Mouse (Mus musculus): ENCODE measurements around the gene Hivep3. TPM values are rescaled to one million over a fixed set of nuclear protein-coding genes. Genes with fewer than 3 reads are reported as not detected.

Gene Hivep3
- polyA plus RNA-seq, 1 experiment from 2014 or later, result 3.2 TPM

GRCm38 (mm10) chr4:119975242-119975641 is 241.7 kb downstream of the Hivep3 start:
- H3K4me1 ChIP-seq, result peaks cover 36% of the 10 kb centered on the region
- WGBS, result 83% methylated on average over 10 of the region's 10 CpGs
- no peaks in the 10 kb centered on the region for H3K36me3 ChIP-seq
- H3K27me3 ChIP-seq (ENCODE audit: insufficient read depth, poor library complexity, severe bottlenecking), result peaks cover 39% of the 10 kb centered on the region
- H3K9me3 ChIP-seq, result no peaks in the 10 kb centered on the region
- no peak overlapping the region for H3K27ac ChIP-seq
- DNase-seq (ENCODE audit: low spot score), result no peak
- no peak overlapping the region for H3K4me3 ChIP-seq

- Histone ChIP-seq H3K4me3 (no peak overlapping the region), H3K27ac (no peak overlapping the region), H3K9me3 (no peaks in the 10 kb centered on the region), H3K36me3 (no peaks in the 10 kb centered on the region), H3K4me1 (peaks cover 38% of the 10 kb centered on the region), H3K27me3 (ENCODE audit: insufficient read depth, poor library complexity, severe bottlenecking) (peaks cover 39% of the 10 kb centered on the region)
- DNase-seq (ENCODE audit: low spot score), result no peak
- WGBS, result 67% methylated on average over 12 of the region's 12 CpGs
These were observed 242.2 kb downstream of the Hivep3 start for GRCm38 (mm10) chr4:119975822-119976221.

GRCm38 (mm10) chr4:119976428-119977168 is 243.0 kb downstream of the Hivep3 start:
- no peaks in the 10 kb centered on the region for H3K36me3 ChIP-seq
- H3K4me3 ChIP-seq, result no peak overlapping the region
- DNase-seq (ENCODE audit: low spot score), result no peak
- H3K4me1 ChIP-seq, result peaks cover 46% of the 10 kb centered on the region
- H3K9me3 ChIP-seq, result no peaks in the 10 kb centered on the region
- H3K27ac ChIP-seq, result 0 out of 2 replicates have a peak overlapping the region, but pooled peaks have one; percentile 13
- WGBS, result 34% methylated on average over 3 of the region's 3 CpGs
- peaks cover 35% of the 10 kb centered on the region for H3K27me3 ChIP-seq (ENCODE audit: insufficient read depth, poor library complexity, severe bottlenecking)

- Histone ChIP-seq H3K36me3 (no peaks in the 10 kb centered on the region), H3K27me3 (ENCODE audit: insufficient read depth, poor library complexity, severe bottlenecking) (peaks cover 31% of the 10 kb centered on the region), H3K9me3 (no peaks in the 10 kb centered on the region), H3K27ac (no peak overlapping the region), H3K4me1 (peaks cover 48% of the 10 kb centered on the region), H3K4me3 (no peak overlapping the region)
- WGBS, result 78% methylated on average over 7 of the region's 7 CpGs
- no peak for DNase-seq (ENCODE audit: low spot score)
These were observed 244.4 kb downstream of the Hivep3 start for GRCm38 (mm10) chr4:119977817-119978491.

GRCm38 (mm10) chr4:119979238-119979829 is 245.8 kb downstream of the Hivep3 start:
- no peaks in the 10 kb centered on the region for H3K9me3 ChIP-seq

GRCm38 (mm10) chr4:119979918-119980317 is 246.3 kb downstream of the Hivep3 start:
- no peak for DNase-seq (ENCODE audit: low spot score)
- WGBS, result 66% methylated on average over 2 of the region's 2 CpGs
- Histone ChIP-seq H3K4me3 (no peak overlapping the region), H3K36me3 (no peaks in the 10 kb centered on the region), H3K9me3 (no peaks in the 10 kb centered on the region), H3K27ac (no peak overlapping the region), H3K4me1 (peaks cover 39% of the 10 kb centered on the region), H3K27me3 (ENCODE audit: insufficient read depth, poor library complexity, severe bottlenecking) (peaks cover 18% of the 10 kb centered on the region)

More at GRCm38 (mm10) chr4:119979238-119979829, 245.8 kb downstream of the Hivep3 start:
- H3K4me3 ChIP-seq, result no peak overlapping the region
- WGBS, result 70% methylated on average over 5 of the region's 5 CpGs
- no peaks in the 10 kb centered on the region for H3K36me3 ChIP-seq
- H3K4me1 ChIP-seq, result peaks cover 44% of the 10 kb centered on the region
- peaks cover 24% of the 10 kb centered on the region for H3K27me3 ChIP-seq (ENCODE audit: insufficient read depth, poor library complexity, severe bottlenecking)
- no peak overlapping the region for H3K27ac ChIP-seq
- no peak for DNase-seq (ENCODE audit: low spot score)

- DNase-seq (ENCODE audit: low spot score), result no peak
- Histone ChIP-seq H3K36me3 (no peaks in the 10 kb centered on the region), H3K4me1 (peaks cover 32% of the 10 kb centered on the region), H3K4me3 (no peak overlapping the region), H3K27ac (peak overlapping the region; percentile 16; the same call in 1 of the 2 replicates), H3K9me3 (no peaks in the 10 kb centered on the region), H3K27me3 (ENCODE audit: insufficient read depth, poor library complexity, severe bottlenecking) (peaks cover 9% of the 10 kb centered on the region; the same call in 1 of the 2 replicates)
- 71% methylated on average over 12 of the region's 12 CpGs for WGBS
These were observed 247.6 kb downstream of the Hivep3 start for GRCm38 (mm10) chr4:119981047-119981720.

GRCm38 (mm10) chr4:119986065-119986464 is 252.5 kb downstream of the Hivep3 start:
- H3K4me1 ChIP-seq, result peaks cover 44% of the 10 kb centered on the region
- no peaks in the 10 kb centered on the region for H3K36me3 ChIP-seq
- no peak for DNase-seq (ENCODE audit: low spot score)
- H3K4me3 ChIP-seq, result no peak overlapping the region
- WGBS, result 76% methylated on average over 5 of the region's 5 CpGs
- H3K27ac ChIP-seq, result no peak overlapping the region
- H3K9me3 ChIP-seq, result no peaks in the 10 kb centered on the region
- H3K27me3 ChIP-seq (ENCODE audit: insufficient read depth, poor library complexity, severe bottlenecking), result peaks cover 21% of the 10 kb centered on the region; the same call in 1 of the 2 replicates

GRCm38 (mm10) chr4:119986580-119987291 is 253.2 kb downstream of the Hivep3 start:
- no peaks in the 10 kb centered on the region for H3K9me3 ChIP-seq
- H3K36me3 ChIP-seq, result no peaks in the 10 kb centered on the region
- no peak for DNase-seq (ENCODE audit: low spot score)
- H3K27me3 ChIP-seq (ENCODE audit: insufficient read depth, poor library complexity, severe bottlenecking), result peaks cover 23% of the 10 kb centered on the region; the same call in 1 of the 2 replicates
- H3K4me3 ChIP-seq, result no peak overlapping the region
- peaks cover 43% of the 10 kb centered on the region for H3K4me1 ChIP-seq
- 49% methylated on average over 5 of the region's 5 CpGs for WGBS
- H3K27ac ChIP-seq, result no peak overlapping the region

GRCm38 (mm10) chr4:119987376-119988087 is 253.9 kb downstream of the Hivep3 start:
- WGBS, result 50% methylated on average over 4 of the region's 4 CpGs

GRCm38 (mm10) chr4:119989031-119989693 is 255.6 kb downstream of the Hivep3 start:
- H3K36me3 ChIP-seq, result no peaks in the 10 kb centered on the region
- no peak overlapping the region for H3K27ac ChIP-seq
- H3K9me3 ChIP-seq, result no peaks in the 10 kb centered on the region
- peaks cover 43% of the 10 kb centered on the region for H3K4me1 ChIP-seq
- WGBS, result 67% methylated on average over 3 of the region's 3 CpGs
- DNase-seq (ENCODE audit: low spot score), result no peak
- peaks cover 23% of the 10 kb centered on the region; the same call in 1 of the 2 replicates for H3K27me3 ChIP-seq (ENCODE audit: insufficient read depth, poor library complexity, severe bottlenecking)
- no peak overlapping the region for H3K4me3 ChIP-seq

More at GRCm38 (mm10) chr4:119987376-119988087, 253.9 kb downstream of the Hivep3 start:
- DNase-seq (ENCODE audit: low spot score), result no peak
- no peaks in the 10 kb centered on the region for H3K36me3 ChIP-seq
- H3K4me3 ChIP-seq, result no peak overlapping the region
- H3K27ac ChIP-seq, result peak overlapping the region; percentile 29; the same call in 1 of the 2 replicates
- peaks cover 23% of the 10 kb centered on the region; the same call in 1 of the 2 replicates for H3K27me3 ChIP-seq (ENCODE audit: insufficient read depth, poor library complexity, severe bottlenecking)
- H3K9me3 ChIP-seq, result no peaks in the 10 kb centered on the region
- H3K4me1 ChIP-seq, result peaks cover 50% of the 10 kb centered on the region
